Mouse (Mus musculus) CD4-positive, CD25-positive, alpha-beta regulatory T cell, adult 2 months (primary cell): Measurements from ENCODE around the gene Nsf.

Experiments
- DNase-seq: peaks from one replicate; pipeline ENCODE4 v3.0.0-alpha.2; 2012; ENCODE audit warnings: low read depth, low spot score

The Nsf gene

GRCm38 (mm10) chr11:103773387-103774227, 180.2 kb downstream of the Nsf start, which contains the start of gene Wnt3:
TSS of gene Wnt3 (plus strand) at chr11:103774150.
- DNase-seq: peak; percentile 77

GRCm38 (mm10) chr11:103772505-103773386, 181.1 kb downstream of the Nsf start:
- peak; percentile 35 for DNase-seq
